Mouse (Mus musculus): ENCODE data around the gene Trpv5. TPM values are rescaled to one million over a fixed set of nuclear protein-coding genes. Genes with fewer than 3 reads are reported as not detected.

Gene Trpv5
- polyA plus RNA-seq, 1 experiment from 2014 or later, result 0.11 TPM

DNA sequence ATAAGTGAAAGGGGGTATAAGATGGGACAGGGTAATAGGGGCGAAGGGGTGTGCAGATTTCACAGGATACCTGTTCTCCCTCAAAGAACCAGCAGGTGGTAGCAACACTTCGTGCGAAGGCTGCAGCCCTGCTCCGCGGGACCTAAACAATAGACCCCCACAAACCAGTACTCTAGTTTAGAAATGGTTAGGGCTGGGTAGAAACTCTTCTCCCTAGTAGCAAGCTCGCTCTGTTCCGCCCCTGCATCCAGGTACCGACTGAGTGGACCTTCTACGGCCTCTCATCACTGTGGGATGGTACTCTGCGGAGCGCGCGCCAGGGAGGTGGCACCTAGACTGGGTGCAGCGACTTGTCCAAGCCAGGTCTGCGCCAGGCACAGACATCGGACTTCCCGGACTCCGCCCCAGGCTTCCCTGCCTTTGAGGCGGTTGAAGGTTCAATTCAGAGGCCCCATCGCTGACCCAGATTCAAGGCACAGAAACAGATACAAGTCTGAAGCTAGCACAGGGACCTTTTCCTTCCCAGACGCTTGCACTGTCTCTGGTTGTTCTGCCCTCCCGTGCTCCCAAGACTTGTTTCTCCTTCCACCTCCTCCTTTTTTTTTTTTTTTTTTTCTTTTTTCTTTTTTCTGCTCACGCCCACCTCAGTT lies 76.0 kb downstream of the Trpv5 start:
- Histone ChIP-seq H3K4me3 (ENCODE audit: low read depth, low read length) (peak overlapping the region; percentile 64), H3K4me2 (ENCODE audit: low read depth, low read length) (peak overlapping the region; percentile 93), H3K27ac (ENCODE audit: low read depth) (no peak overlapping the region), H3K9me3 (ENCODE audit: low read length) (no peaks in the 10 kb centered on the region), H3K36me3 (replicated peaks; ENCODE audit: insufficient read depth, low read length) (no peaks in the 10 kb centered on the region), H3K27me3 (ENCODE audit: insufficient read depth, low read length) (peaks cover 18% of the 10 kb centered on the region; the same call in 1 of the 2 replicates), H3K9ac (replicated peaks) (no peak overlapping the region), H3K4me1 (ENCODE audit: insufficient read depth) (0 out of 2 replicates have a peak, but pooled peaks cover 6% of the 10 kb centered on the region)
- peak; percentile 68 for TF ChIP-seq CTCF (IDR thresholded peaks at IDR 0.05; ENCODE audit: low read depth)
- no peak for TF ChIP-seq EP300 (IDR thresholded peaks at IDR 0.05; ENCODE audit: low read depth)
- ATAC-seq (peak; percentile 52), DNase-seq (no peak)
- WGBS (ENCODE audit: insufficient replicate concordance), result under 1% methylated on average over 23 of the region's 23 CpGs

Other genes starting within 250 kb of the Trpv5 start
- gene Gm10334, start 234.6 kb downstream of the Trpv5 start, polyA plus RNA-seq (2015; fragmentation: Nextera tagmentation; extraction: Ambion mirVana), result 2.3 TPM in 1 of 2 replicates, not detected in the other
- gene Prss1, start 221.8 kb downstream of the Trpv5 start, polyA plus RNA-seq (2015; fragmentation: Nextera tagmentation; extraction: Ambion mirVana), result 4.4 TPM in 1 of 2 replicates, not detected in the other
- gene Prss2, start 159.0 kb downstream of the Trpv5 start, polyA plus RNA-seq (2015; fragmentation: Nextera tagmentation; extraction: Ambion mirVana), result 0.18 and 10.5 TPM in 2 replicates
- gene Ephb6, start 75.3 kb downstream of the Trpv5 start, polyA plus RNA-seq (2015; fragmentation: Nextera tagmentation; extraction: Ambion mirVana), result 0.25 and 0.28 TPM in 2 replicates
- gene Trpv6, start 44.4 kb downstream of the Trpv5 start, polyA plus RNA-seq (2015; fragmentation: Nextera tagmentation; extraction: Ambion mirVana), result not detected in 2 replicates
- not detected in 2 replicates for gene Llcfc1, start 3.7 kb upstream of the Trpv5 start, polyA plus RNA-seq (2015; fragmentation: Nextera tagmentation; extraction: Ambion mirVana)
- 58.6 and 66.7 TPM in 2 replicates for gene Kel, start 23.6 kb upstream of the Trpv5 start, polyA plus RNA-seq (2015; fragmentation: Nextera tagmentation; extraction: Ambion mirVana)
- gene Olfr459, start 94.4 kb upstream of the Trpv5 start, polyA plus RNA-seq (2015; fragmentation: Nextera tagmentation; extraction: Ambion mirVana), result not detected in 2 replicates
- gene Pip, start 166.8 kb upstream of the Trpv5 start, polyA plus RNA-seq (2015; fragmentation: Nextera tagmentation; extraction: Ambion mirVana), result not detected in 2 replicates
- not detected in 2 replicates for gene Sval2, start 172.2 kb upstream of the Trpv5 start, polyA plus RNA-seq (2015; fragmentation: Nextera tagmentation; extraction: Ambion mirVana)